In the genomic region with DNA sequence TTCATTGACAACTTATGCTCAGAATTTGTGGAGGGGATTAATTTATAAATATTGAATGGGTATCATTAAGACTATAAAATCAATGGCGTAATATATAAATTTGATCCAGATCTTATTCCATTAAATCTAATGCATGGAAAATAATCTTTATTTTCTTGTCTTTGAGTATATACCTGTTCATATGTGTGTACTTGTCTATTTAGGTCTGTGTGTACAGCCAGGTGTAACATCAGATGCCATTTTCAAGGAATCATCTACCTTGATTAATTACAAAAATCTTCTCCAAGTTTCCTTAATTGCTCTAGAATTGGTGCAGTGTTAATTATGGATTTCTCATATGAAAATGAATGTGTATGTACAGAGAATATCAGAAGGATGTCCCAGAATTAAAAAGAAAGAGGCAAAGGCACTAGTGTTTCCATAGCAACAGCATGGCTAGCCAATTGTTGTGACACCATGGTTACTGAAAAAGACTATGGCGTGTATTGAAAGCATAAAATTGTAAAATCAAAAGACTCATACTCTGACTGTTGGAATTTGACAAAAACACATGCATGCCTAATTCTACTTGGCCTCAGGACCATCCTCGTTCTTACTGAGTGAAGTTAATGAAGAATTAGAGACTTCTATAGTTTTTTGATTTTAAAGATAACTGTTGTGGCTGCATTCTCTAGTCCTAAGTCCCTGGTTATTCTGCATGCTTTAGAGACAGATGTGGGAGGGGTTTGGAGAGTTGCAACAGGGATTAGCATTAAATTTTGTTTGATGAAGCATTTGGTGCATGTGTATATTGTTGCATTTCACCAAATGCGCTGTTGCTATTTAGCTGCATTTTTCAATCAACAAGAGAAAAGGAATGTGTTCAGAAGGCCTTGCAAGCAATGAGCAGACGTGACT, we compare ENCODE assay signal across 17 mouse cellular contexts.
DNase-seq lines count a peak whose midpoint lies in the region; ATAC-seq and TF ChIP-seq lines count a peak whose summit lies in the region.
"Had no signal": no experiment of that assay in that cellular context is flagged by ENCODE, and none has a peak within 500 bp of the region (broad histone marks: within the 10 kb centered on the region; RNA-seq: fewer than 3 reads in every experiment).

No protein-coding gene starts in this region.

- no peak for TF ChIP-seq EP300 in lung, postnatal 0 days (IDR thresholded peaks at IDR 0.05)

- no peak overlapping the region for H3K4me2 ChIP-seq in midbrain, embryonic 11.5 days
- no peak overlapping the region for H3K4me2 ChIP-seq in forebrain, embryonic 15.5 days (replicated peaks)
- no peak overlapping the region for H3K4me2 ChIP-seq in midbrain, embryonic 15.5 days
- no peak overlapping the region for H3K4me2 ChIP-seq in lung, postnatal 0 days (replicated peaks; ENCODE audit: low read depth, low read length)
- H3K4me2 ChIP-seq: embryonic facial prominence, embryonic 13.5 days; heart, embryonic 12.5 days; lung, embryonic 14.5 days had no signal

- ATAC-seq in frontal cortex, adult (ENCODE audit: low TSS enrichment), result peak; percentile 93
- peak; percentile 51; the same call in 1 of the 2 replicates for ATAC-seq in midbrain, embryonic 11.5 days (ENCODE audit: low FRiP score)
- peak; percentile 66; the same call in 1 of the 2 replicates for ATAC-seq in forebrain, embryonic 15.5 days (replicated peaks)
- ATAC-seq in midbrain, embryonic 15.5 days (replicated peaks), result peak; percentile 85
- ATAC-seq in lung, postnatal 0 days, result no peak

- H3K9ac ChIP-seq in midbrain, embryonic 11.5 days (ENCODE audit: low read length), result no peak overlapping the region
- H3K9ac ChIP-seq in forebrain, embryonic 15.5 days (replicated peaks), result no peak overlapping the region
- no peak overlapping the region for H3K9ac ChIP-seq in midbrain, embryonic 15.5 days
- H3K9ac ChIP-seq in lung, postnatal 0 days (replicated peaks; ENCODE audit: low read depth), result no peak overlapping the region
- H3K9ac ChIP-seq: embryonic facial prominence, embryonic 13.5 days; heart, embryonic 12.5 days; lung, embryonic 14.5 days had no signal

- WGBS in midbrain, embryonic 11.5 days, result 72% methylated on average over 5 of the region's 5 CpGs
- 79% methylated on average over 5 of the region's 5 CpGs for WGBS in midbrain, embryonic 10.5 days
- 60% methylated on average over 5 of the region's 5 CpGs for WGBS in forebrain, embryonic 15.5 days
- WGBS in midbrain, embryonic 15.5 days, result 52% methylated on average over 5 of the region's 5 CpGs
- WGBS in lung, postnatal 0 days, result 75% methylated on average over 5 of the region's 5 CpGs

- H3K36me3 ChIP-seq in midbrain, embryonic 11.5 days (ENCODE audit: control insufficient read depth, insufficient read depth, low read length), result no peaks in the 10 kb centered on the region
- no peaks in the 10 kb centered on the region for H3K36me3 ChIP-seq in midbrain, embryonic 10.5 days
- no peaks in the 10 kb centered on the region for H3K36me3 ChIP-seq in forebrain, embryonic 15.5 days
- H3K36me3 ChIP-seq in midbrain, embryonic 15.5 days (replicated peaks), result no peaks in the 10 kb centered on the region
- no peaks in the 10 kb centered on the region for H3K36me3 ChIP-seq in lung, postnatal 0 days (ENCODE audit: insufficient read depth, low read length)
- H3K36me3 ChIP-seq: embryonic facial prominence, embryonic 13.5 days; heart, embryonic 12.5 days had no signal

- no peak overlapping the region for H3K4me3 ChIP-seq in midbrain, embryonic 11.5 days (ENCODE audit: low read depth, low read length)
- no peak overlapping the region for H3K4me3 ChIP-seq in midbrain, embryonic 10.5 days
- H3K4me3 ChIP-seq in forebrain, embryonic 15.5 days, result no peak overlapping the region
- no peak overlapping the region for H3K4me3 ChIP-seq in midbrain, embryonic 15.5 days
- H3K4me3 ChIP-seq in lung, postnatal 0 days (ENCODE audit: low read depth, low read length), result no peak overlapping the region
- H3K4me3 ChIP-seq: embryonic facial prominence, embryonic 13.5 days; heart, embryonic 12.5 days had no signal

- H3K27me3 ChIP-seq in midbrain, embryonic 11.5 days (ENCODE audit: control insufficient read depth, insufficient read depth, low read length), result no peaks in the 10 kb centered on the region
- H3K27me3 ChIP-seq in midbrain, embryonic 10.5 days (ENCODE audit: low read depth, poor library complexity, severe bottlenecking), result no peaks in the 10 kb centered on the region
- H3K27me3 ChIP-seq in forebrain, embryonic 15.5 days, result no peaks in the 10 kb centered on the region
- H3K27me3 ChIP-seq in midbrain, embryonic 15.5 days (replicated peaks), result no peaks in the 10 kb centered on the region
- no peaks in the 10 kb centered on the region for H3K27me3 ChIP-seq in lung, postnatal 0 days (replicated peaks; ENCODE audit: insufficient read depth, low read length)
- H3K27me3 ChIP-seq: embryonic facial prominence, embryonic 13.5 days; heart, embryonic 12.5 days had no signal

- no peak overlapping the region for H3K27ac ChIP-seq in midbrain, embryonic 11.5 days (ENCODE audit: low read depth, low read length)
- no peak overlapping the region for H3K27ac ChIP-seq in midbrain, embryonic 10.5 days (replicated peaks)
- no peak overlapping the region for H3K27ac ChIP-seq in forebrain, embryonic 15.5 days (replicated peaks)
- H3K27ac ChIP-seq in midbrain, embryonic 15.5 days, result peak overlapping the region; percentile 58; the same call in 1 of the 2 replicates
- H3K27ac ChIP-seq in lung, postnatal 0 days (ENCODE audit: low read length), result no peak overlapping the region
- H3K27ac ChIP-seq: embryonic facial prominence, embryonic 13.5 days had no signal

- H3K9me3 ChIP-seq in midbrain, embryonic 11.5 days (ENCODE audit: control insufficient read depth, low read length), result no peaks in the 10 kb centered on the region
- H3K9me3 ChIP-seq in midbrain, embryonic 10.5 days (replicated peaks), result no peaks in the 10 kb centered on the region
- H3K9me3 ChIP-seq in forebrain, embryonic 15.5 days, result no peaks in the 10 kb centered on the region
- no peaks in the 10 kb centered on the region for H3K9me3 ChIP-seq in midbrain, embryonic 15.5 days
- no peaks in the 10 kb centered on the region for H3K9me3 ChIP-seq in lung, postnatal 0 days (ENCODE audit: low read length)
- H3K9me3 ChIP-seq: embryonic facial prominence, embryonic 13.5 days; heart, embryonic 12.5 days had no signal

- 0 out of 2 replicates have a peak, but pooled peaks cover 2% of the 10 kb centered on the region for H3K4me1 ChIP-seq in midbrain, embryonic 11.5 days (ENCODE audit: control insufficient read depth, insufficient read depth, low read length)
- peaks cover 4% of the 10 kb centered on the region; the same call in 1 of the 2 replicates for H3K4me1 ChIP-seq in midbrain, embryonic 10.5 days
- H3K4me1 ChIP-seq in forebrain, embryonic 15.5 days, result peaks cover 3% of the 10 kb centered on the region; the same call in 1 of the 2 replicates
- H3K4me1 ChIP-seq in midbrain, embryonic 15.5 days, result peaks cover 5% of the 10 kb centered on the region
- H3K4me1 ChIP-seq in lung, postnatal 0 days (ENCODE audit: insufficient read depth, low read depth, low read length), result no peaks in the 10 kb centered on the region
- H3K4me1 ChIP-seq: embryonic facial prominence, embryonic 13.5 days; heart, embryonic 12.5 days had no signal

- TF ChIP-seq CTCF in lung, postnatal 0 days (IDR thresholded peaks at IDR 0.05), result no peak

- DNase-seq in frontal cortex, postnatal 14 days (ENCODE audit: low spot score in 2 of 2), result no peak
- no peak for DNase-seq in midbrain, embryonic 11.5 days (ENCODE audit: low spot score, missing footprints)
- no peak for DNase-seq in midbrain, embryonic 10.5 days (ENCODE audit: low spot score)
- no peak for DNase-seq in c-Kit-positive CD71-positive TER-119-positive erythroid progenitor cells, embryonic 14.5 days (ENCODE audit: low spot score)
- DNase-seq in lung, postnatal 0 days (ENCODE audit: low spot score), result no peak
- DNase-seq: adrenal gland, postnatal 14 days; gastrocnemius, postnatal 10 days; heart, postnatal 36 days; kidney, adult 18-20 months; kidney, postnatal 25 days; lung, embryonic 14.5 days; retina, postnatal 1 day had no signal
